Mouse (Mus musculus) heart, postnatal 0 days (tissue): ENCODE measurements at regions not wholly inside any gene's neighbourhood (a gene's known extent, or its start where the extent isn't known, plus 50 kb on each side); places are given as distances from the start of the nearest gene placed in this dataset.
A peak's percentile ranks its signal among the peaks of the same experiment; 100 is the strongest.

Experiments
- ATAC-seq: fragments of 200-750 bp; cut with Nextera tagmentation; 2 replicates; pipeline ENCODE4 v1.8.0; 2017; ENCODE audit warnings: low read depth, moderate number of reproducible peaks, moderate library complexity; ENCODE audit not compliant: insufficient read depth
- DNase-seq: peaks from one replicate; pipeline ENCODE4 v3.0.0-alpha.2; 2016; ENCODE audit warnings: low spot score
- H3K27ac ChIP-seq: fragments of 300-500 bp; sonication (generic); 2 replicates; pipeline ENCODE4 v1.5.1; 2014; ENCODE audit warnings: low read depth, mild to moderate bottlenecking
- H3K27me3 ChIP-seq: fragments of 300-500 bp; sonication (generic); 2 replicates; pipeline ENCODE4 v1.6.1; 2014; ENCODE audit warnings: low read length, mixed read lengths; ENCODE audit not compliant: control insufficient read depth, insufficient read depth
- H3K36me3 ChIP-seq: fragments of 300-500 bp; sonication (generic); replicated peaks from 2 replicates; pipeline ENCODE4 v1.6.1; 2014; ENCODE audit warnings: low read length, mixed read lengths; ENCODE audit not compliant: control insufficient read depth, insufficient read depth
- H3K4me1 ChIP-seq: fragments of 300-500 bp; sonication (generic); 2 replicates; pipeline ENCODE4 v1.6.1; 2014; ENCODE audit warnings: antibody characterized with exemption; ENCODE audit not compliant: control insufficient read depth, insufficient read depth
- H3K4me2 ChIP-seq: fragments of 300-500 bp; sonication (generic); 2 replicates; pipeline ENCODE4 v1.6.1; 2014; ENCODE audit warnings: low read depth, mild to moderate bottlenecking, low read length, moderate library complexity
- H3K4me3 ChIP-seq: fragments of 300-500 bp; sonication (generic); 2 replicates; pipeline ENCODE4 v1.5.1; 2014; ENCODE audit warnings: low read depth, low read length
- H3K9ac ChIP-seq: fragments of 300-500 bp; sonication (generic); replicated peaks from 2 replicates; pipeline ENCODE4 v1.6.1; 2014; ENCODE audit warnings: low read depth, low read length, mixed read lengths
- H3K9me3 ChIP-seq: fragments of 300-500 bp; sonication (generic); replicated peaks from 2 replicates; pipeline ENCODE4 v1.6.1; 2016; ENCODE audit warnings: low read length; ENCODE audit not compliant: control insufficient read depth
- CTCF ChIP-seq: IDR thresholded peaks from 2 replicates; pipeline ENCODE4 v1.5.1; 2016; ENCODE audit warnings: antibody characterized with exemption, control low read depth, low read depth
- EP300 ChIP-seq: IDR thresholded peaks from 2 replicates; pipeline ENCODE4 v1.6.1; 2016; ENCODE audit warnings: antibody characterized with exemption, low read depth
- WGBS: fragments of 180-500 bp; shearing (Covaris S2); extraction: QIAGEN DNeasy Blood & Tissue Kit; methylation state at CpG from one replicate; pipeline ENCODE4 v1.1.7; 2014; 5-methylcytosine and 5-hydroxymethylcytosine counted together

- DNase-seq (peak; percentile 60), ATAC-seq (no peak)
- TF ChIP-seq CTCF (peak; percentile 80), EP300 (no peak)
- no peak overlapping the region for H3K27ac ChIP-seq
- 9% methylated on average over 4 of the region's 4 CpGs for WGBS
- no peaks in the 10 kb centered on the region for H3K27me3 ChIP-seq
- H3K9me3 ChIP-seq: no peaks in the 10 kb centered on the region
- H3K4me1 ChIP-seq: no peaks in the 10 kb centered on the region
- H3K9ac ChIP-seq: no peak overlapping the region
- H3K4me3 ChIP-seq: no peak overlapping the region
- no peak overlapping the region for H3K4me2 ChIP-seq
- no peaks in the 10 kb centered on the region for H3K36me3 ChIP-seq
These were observed 2308.7 kb downstream of the 4930444P10Rik start for GRCm38 (mm10) chr1:13784396-13784795.

- H3K4me2 ChIP-seq: no peak overlapping the region
- no peaks in the 10 kb centered on the region for H3K9me3 ChIP-seq
- WGBS: 74% methylated on average over 3 of the region's 3 CpGs
- no peaks in the 10 kb centered on the region for H3K36me3 ChIP-seq
- no peaks in the 10 kb centered on the region for H3K4me1 ChIP-seq
- H3K9ac ChIP-seq: no peak overlapping the region
- H3K4me3 ChIP-seq: no peak overlapping the region
- DNase-seq (no peak), ATAC-seq (no peak)
- H3K27ac ChIP-seq: no peak overlapping the region
- no peak for TF ChIP-seq CTCF
- no peak for TF ChIP-seq EP300
- H3K27me3 ChIP-seq: no peaks in the 10 kb centered on the region
These were observed 2310.5 kb downstream of the 4930444P10Rik start for GRCm38 (mm10) chr1:13782633-13783032.

- ATAC-seq (no peak), DNase-seq (no peak)
- Histone ChIP-seq H3K27me3 (no peaks in the 10 kb centered on the region), H3K4me1 (0 out of 2 replicates have a peak, but pooled peaks cover 3% of the 10 kb centered on the region), H3K4me3 (no peak overlapping the region), H3K9ac (no peak overlapping the region), H3K9me3 (no peaks in the 10 kb centered on the region), H3K4me2 (no peak overlapping the region), H3K27ac (no peak overlapping the region), H3K36me3 (no peaks in the 10 kb centered on the region)
- WGBS: 29% methylated on average over 2 of the region's 2 CpGs
- TF ChIP-seq CTCF (no peak), EP300 (no peak)
These were observed 2321.0 kb downstream of the 4930444P10Rik start for GRCm38 (mm10) chr1:13772106-13772505.

- TF ChIP-seq EP300 (no peak), CTCF (no peak)
- 11% methylated on average over 10 of the region's 10 CpGs for WGBS
- peak; percentile 24; the same call in 1 of the 2 replicates for ATAC-seq
- no peaks in the 10 kb centered on the region for H3K27me3 ChIP-seq
- no peaks in the 10 kb centered on the region for H3K9me3 ChIP-seq
- H3K36me3 ChIP-seq: no peaks in the 10 kb centered on the region
- H3K27ac ChIP-seq: no peak overlapping the region
- 0 out of 2 replicates have a peak, but pooled peaks cover 3% of the 10 kb centered on the region for H3K4me1 ChIP-seq
- no peak overlapping the region for H3K9ac ChIP-seq
- DNase-seq: no peak
- H3K4me3 ChIP-seq: no peak overlapping the region
- H3K4me2 ChIP-seq: peak overlapping the region; percentile 14
These were observed 2322.1 kb downstream of the 4930444P10Rik start for GRCm38 (mm10) chr1:13771014-13771463.

GRCm38 (mm10) chr1:13752479-13752878 lies 2338.6 kb downstream of the A830018L16Rik start:
- no peaks in the 10 kb centered on the region for H3K27me3 ChIP-seq
- H3K36me3 ChIP-seq: no peaks in the 10 kb centered on the region
- H3K4me3 ChIP-seq: no peak overlapping the region
- ATAC-seq (no peak), DNase-seq (no peak)
- no peak overlapping the region for H3K27ac ChIP-seq
- H3K9me3 ChIP-seq: no peaks in the 10 kb centered on the region
- WGBS: 17% methylated on average over 1 of the region's 1 CpGs
- no peak overlapping the region for H3K4me2 ChIP-seq
- TF ChIP-seq CTCF (no peak), EP300 (no peak)
- H3K4me1 ChIP-seq: no peaks in the 10 kb centered on the region
- H3K9ac ChIP-seq: no peak overlapping the region

- WGBS: 75% methylated on average over 1 of the region's 1 CpGs
- Histone ChIP-seq H3K27me3 (no peaks in the 10 kb centered on the region), H3K9ac (no peak overlapping the region), H3K36me3 (no peaks in the 10 kb centered on the region), H3K9me3 (no peaks in the 10 kb centered on the region), H3K4me1 (no peaks in the 10 kb centered on the region), H3K4me3 (no peak overlapping the region), H3K4me2 (no peak overlapping the region), H3K27ac (no peak overlapping the region)
- DNase-seq (no peak), ATAC-seq (no peak)
- no peak for TF ChIP-seq CTCF
- TF ChIP-seq EP300: no peak
These were observed 2337.5 kb downstream of the A830018L16Rik start for GRCm38 (mm10) chr1:13751381-13751780.
